Mouse (Mus musculus) ES-E14 (cell line): Measurements from ENCODE around the gene Mapk8ip2. TPM values are rescaled to one million over a fixed set of nuclear protein-coding genes. Genes with fewer than 3 reads are reported as not detected.

Experiments used
- DNase-seq: peaks from one replicate; pipeline ENCODE4 v3.0.0-alpha.2; 2013; ENCODE audit warnings: low read depth, low spot score
- H3K27ac ChIP-seq: 2 replicates; pipeline ENCODE4 v1.5.1; 2012; ENCODE audit warnings: low read depth, mild to moderate bottlenecking, low read length, moderate library complexity, mixed read lengths; ENCODE audit not compliant: poor library complexity, insufficient read depth, severe bottlenecking
- H3K36me3 ChIP-seq: 2 replicates; pipeline ENCODE4 v1.6.1; 2012; ENCODE audit warnings: mild to moderate bottlenecking, low read length, moderate library complexity, mixed read lengths; ENCODE audit not compliant: control insufficient read depth, poor library complexity, insufficient read depth, severe bottlenecking
- H3K4me1 ChIP-seq, 2 experiments: fragments of 150-350 bp in 1 of 2; sonication (generic) in 1 of 2; 2 replicates each; pipeline ENCODE4 v1.6.1; 2012; ENCODE audit warnings: low read length in 2 of 2, mild to moderate bottlenecking in 1 of 2, mixed read lengths in 1 of 2; ENCODE audit not compliant: control insufficient read depth in 2 of 2, insufficient read depth in 2 of 2, poor library complexity in 1 of 2
- H3K4me3 ChIP-seq, 2 experiments: fragments of 150-350 bp in 1 of 2; sonication (generic) in 1 of 2; 2 replicates each; pipeline ENCODE4 v1.5.1; 2012; ENCODE audit warnings: low read length in 2 of 2, low read depth in 1 of 2, mild to moderate bottlenecking in 1 of 2, mixed read lengths in 1 of 2; ENCODE audit not compliant: insufficient read depth in 1 of 2, poor library complexity in 1 of 2, severe bottlenecking in 1 of 2
- H3K9ac ChIP-seq: 2 replicates; pipeline ENCODE4 v1.6.1; 2012; ENCODE audit warnings: low read depth, mild to moderate bottlenecking, low read length, mixed read lengths; ENCODE audit not compliant: poor library complexity, insufficient read depth, severe bottlenecking
- H3K9me3 ChIP-seq: fragments of 150-350 bp; sonication (generic); 2 replicates; pipeline ENCODE4 v1.6.1; 2012; ENCODE audit warnings: low read depth, mild to moderate bottlenecking, low read length; ENCODE audit not compliant: control insufficient read depth, insufficient read depth
- CHD2 ChIP-seq: IDR thresholded peaks from 2 replicates; pipeline ENCODE4 v1.6.1; 2014; ENCODE audit warnings: mild to moderate bottlenecking, low read depth, low read length, inconsistent platforms
- HCFC1 ChIP-seq: IDR thresholded peaks from 2 replicates; pipeline ENCODE4 v1.6.1; 2012; ENCODE audit warnings: low read length, inconsistent platforms, borderline replicate concordance; ENCODE audit not compliant: insufficient read depth
- MAFK ChIP-seq: IDR thresholded peaks from 2 replicates; pipeline ENCODE4 v1.6.1; 2014; ENCODE audit warnings: mild to moderate bottlenecking, low read depth, low read length, inconsistent platforms; ENCODE audit not compliant: insufficient read depth
- ZC3H11A ChIP-seq: IDR thresholded peaks from 2 replicates; pipeline ENCODE4 v1.6.1; 2012; ENCODE audit warnings: low read depth, mild to moderate bottlenecking, inconsistent platforms, low read length, borderline replicate concordance
- ZNF384 ChIP-seq: IDR thresholded peaks from 2 replicates; pipeline ENCODE4 v1.6.1; 2012; ENCODE audit warnings: low read depth, low read length, inconsistent platforms
- in situ Hi-C, 2 experiments: fragments of 600-800 bp; cut with MboI; formaldehyde crosslinking; loops; one replicate each; pipeline ENCODE4 v1.15.1; 2025; ENCODE audit warnings: low sequenced_read_pairs in 2 of 2, inconsistent platforms in 1 of 2; ENCODE audit not compliant: unreplicated experiment in 2 of 2
- total RNA-seq: library from RNA; depleted of rRNA; stranded (reverse); fragments of 300-350 nt; gene quantifications from 2 replicates; pipeline ENCODE4 v1.2.3, GENCODE M21; 2012

Gene Mapk8ip2
- total RNA-seq, 1 experiment: 4.6 TPM

- H3K9me3 ChIP-seq: no peaks in the 10 kb centered on the region
- in situ Hi-C loops: no loop called here
- H3K4me3 ChIP-seq: peak within 1 kb of the TSS; percentile 81 to 96
- peaks cover 4% of the 10 kb centered on the region; the same call in 1 of the 2 replicates for H3K36me3 ChIP-seq
- peaks cover 3 to 20% of the 10 kb centered on the region in 2 experiments; a peak in 2 of 4 replicates for H3K4me1 ChIP-seq
- no peak for DNase-seq
- no peak for TF ChIP-seq MAFK
- no peak for TF ChIP-seq ZC3H11A
- no peak for TF ChIP-seq ZNF384
- no peak for TF ChIP-seq HCFC1
- no peak for TF ChIP-seq CHD2
- H3K9ac ChIP-seq: peak within 1 kb of the TSS; percentile 76
- H3K27ac ChIP-seq: no peak within 1 kb of the TSS
Observed at GRCm38 (mm10) chr15:89498961-89499688, 45.4 kb downstream of the Mapk8ip2 start, which contains the start of gene Shank3. TSS of gene Shank3 (plus strand) at chr15:89499623.

- no peak for DNase-seq
- in situ Hi-C loops: no loop called here
Observed at GRCm38 (mm10) chr15:89499784-89500220, 46.1 kb downstream of the Mapk8ip2 start.

GRCm38 (mm10) chr15:89500221-89500791, 46.6 kb downstream of the Mapk8ip2 start:
- in situ Hi-C loops: no loop called here
- Histone ChIP-seq H3K9ac (peak overlapping the region; percentile 76), H3K36me3 (peaks cover 5% of the 10 kb centered on the region; the same call in 1 of the 2 replicates), H3K4me1 (peaks cover 3 to 20% of the 10 kb centered on the region in 2 experiments; a peak in 2 of 4 replicates), H3K4me3 (peak overlapping the region; percentile 79 to 96), H3K27ac (no peak overlapping the region), H3K9me3 (no peaks in the 10 kb centered on the region)
- TF ChIP-seq MAFK: no peak
- no peak for TF ChIP-seq CHD2
- no peak for TF ChIP-seq HCFC1
- no peak for TF ChIP-seq ZNF384
- TF ChIP-seq ZC3H11A: no peak
- no peak for DNase-seq

More at GRCm38 (mm10) chr15:89499784-89500220, 46.1 kb downstream of the Mapk8ip2 start:
- peak overlapping the region; percentile 76 for H3K9ac ChIP-seq
- peaks cover 5% of the 10 kb centered on the region; the same call in 1 of the 2 replicates for H3K36me3 ChIP-seq
- TF ChIP-seq MAFK (no peak), CHD2 (no peak), ZNF384 (no peak), HCFC1 (no peak), ZC3H11A (no peak)
- no peak overlapping the region for H3K27ac ChIP-seq
- no peaks in the 10 kb centered on the region for H3K9me3 ChIP-seq
- peaks cover 3 to 20% of the 10 kb centered on the region in 2 experiments; a peak in 2 of 4 replicates for H3K4me1 ChIP-seq
- peak overlapping the region; percentile 79 to 96 for H3K4me3 ChIP-seq

DNA sequence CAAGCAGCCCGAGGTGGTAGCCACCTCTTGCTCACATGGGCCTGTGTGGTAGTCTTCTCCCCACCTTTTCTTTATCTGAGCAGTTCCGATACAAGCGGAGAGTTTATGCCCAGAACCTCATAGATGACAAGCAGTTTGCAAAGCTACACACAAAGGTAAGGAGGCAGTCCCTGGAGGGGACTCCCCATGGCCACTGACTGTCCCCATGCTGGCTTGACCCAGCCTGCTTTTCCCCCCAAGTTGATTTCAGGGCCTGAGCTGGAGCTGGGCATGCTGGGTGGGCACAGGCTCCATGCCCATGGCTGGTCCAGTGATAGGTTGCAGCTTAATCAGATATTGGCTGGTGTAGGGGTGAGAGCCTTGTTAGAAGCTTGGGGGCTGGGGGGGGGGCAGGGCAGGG, 47.6 kb downstream of the Mapk8ip2 start:
- H3K4me3 ChIP-seq: no peak overlapping the region

More for the DNA sequence above, 47.6 kb downstream of the Mapk8ip2 start:
- no peak for TF ChIP-seq CHD2
- TF ChIP-seq HCFC1: no peak
- no peak for TF ChIP-seq ZNF384
- TF ChIP-seq ZC3H11A: no peak
- Histone ChIP-seq H3K27ac (no peak overlapping the region), H3K36me3 (peaks cover 9% of the 10 kb centered on the region; the same call in 1 of the 2 replicates), H3K9ac (no peak overlapping the region), H3K9me3 (no peaks in the 10 kb centered on the region), H3K4me1 (peaks cover 3 to 17% of the 10 kb centered on the region in 2 experiments; a peak in 2 of 4 replicates)
- DNase-seq: no peak
- in situ Hi-C loops: no loop called here
